Mouse (Mus musculus) right cerebral cortex, adult 2 months (tissue): ENCODE results near the gene Ccdc39.

ENCODE experiments used
- DNase-seq, 2 experiments: peaks; one replicate each; pipeline ENCODE4 v3.0.0; 2021 to 2022; ENCODE audit warnings: low spot score in 2 of 2

The Ccdc39 gene

GRCm38 (mm10) chr3:33843801-33844632 lies at the start of gene Ccdc39:
TSS of gene Ccdc39 (minus strand) at chr3:33844310.
- DNase-seq = peak; percentile 88 to 91

- no peak for DNase-seq
Measured at GRCm38 (mm10) chr3:33893433-33893832, 49.3 kb upstream of the Ccdc39 start.

- DNase-seq = no peak
Measured at GRCm38 (mm10) chr3:33887438-33887837, 43.3 kb upstream of the Ccdc39 start.

GRCm38 (mm10) chr3:33883105-33883504 lies 39.0 kb upstream of the Ccdc39 start:
- DNase-seq = no peak

GRCm38 (mm10) chr3:33882695-33883094 lies 38.6 kb upstream of the Ccdc39 start:
- DNase-seq = no peak

GRCm38 (mm10) chr3:33878661-33879060 lies 34.6 kb upstream of the Ccdc39 start:
- DNase-seq = peak; percentile 7 to 38

- no peak for DNase-seq
Measured at GRCm38 (mm10) chr3:33874456-33875286, 30.6 kb upstream of the Ccdc39 start.

- no peak for DNase-seq
Measured at GRCm38 (mm10) chr3:33873837-33874236, 29.7 kb upstream of the Ccdc39 start.

GRCm38 (mm10) chr3:33873366-33873765 lies 29.3 kb upstream of the Ccdc39 start:
- DNase-seq = no peak

- DNase-seq = no peak
Measured at GRCm38 (mm10) chr3:33864000-33864540, 20.0 kb upstream of the Ccdc39 start.

- DNase-seq = no peak
Measured at GRCm38 (mm10) chr3:33858939-33859338, 14.8 kb upstream of the Ccdc39 start.

GRCm38 (mm10) chr3:33853062-33853461 lies 9.0 kb upstream of the Ccdc39 start:
- DNase-seq = peak; percentile 25 to 30

- no peak for DNase-seq
Measured at GRCm38 (mm10) chr3:33850856-33851255, 6.7 kb upstream of the Ccdc39 start.

GRCm38 (mm10) chr3:33846639-33847038 lies 2.5 kb upstream of the Ccdc39 start:
- no peak for DNase-seq

- no peak for DNase-seq
Measured at GRCm38 (mm10) chr3:33838877-33839276, 5.2 kb downstream of the Ccdc39 start.

- no peak for DNase-seq
Measured at GRCm38 (mm10) chr3:33836576-33836975, 7.5 kb downstream of the Ccdc39 start.

- no peak for DNase-seq
Measured at GRCm38 (mm10) chr3:33832351-33832750, 11.8 kb downstream of the Ccdc39 start.

- peak in 1 of 2 experiments; percentile 34 for DNase-seq
Measured at GRCm38 (mm10) chr3:33824135-33824946, 19.8 kb downstream of the Ccdc39 start.

- DNase-seq = no peak
Measured at GRCm38 (mm10) chr3:33807151-33807550, 37.0 kb downstream of the Ccdc39 start.

GRCm38 (mm10) chr3:33800513-33800820 lies 43.6 kb downstream of the Ccdc39 start:
- no peak for DNase-seq

GRCm38 (mm10) chr3:33799617-33800512 lies 44.2 kb downstream of the Ccdc39 start, which contains the start of gene Ttc14:
TSS of gene Ttc14 (plus strand) at chr3:33799832.
- peak; percentile 97 to 99 for DNase-seq
